Mouse (Mus musculus) liver, adult 2 months (tissue): ENCODE results near the gene Creb3l2.

Source experiments
- CTCF ChIP-seq: fragments of 200-500 bp; IDR thresholded peaks from 2 replicates; pipeline ENCODE4 v1.5.1; 2011; ENCODE audit warnings: low read depth, low read length, control low read depth
- POLR2A ChIP-seq: fragments of 200-500 bp; IDR thresholded peaks from 2 replicates; pipeline ENCODE4 v1.6.1; 2011; ENCODE audit warnings: low read length, control low read depth; ENCODE audit not compliant: insufficient read depth; ENCODE audit errors: extremely low read depth

- no peak for TF ChIP-seq CTCF
- no peak for TF ChIP-seq POLR2A
Observed at GRCm38 (mm10) chr6:37440491-37441250, 1.3 kb downstream of the Creb3l2 start.
